Mouse (Mus musculus) left cerebral cortex, adult 8-10 months (tissue): ENCODE measurements at regions not wholly inside any gene's neighbourhood (a gene's known extent, or its start where the extent isn't known, plus 50 kb on each side); places are given as distances from the start of the nearest gene placed in this dataset.
A peak's percentile ranks its signal among the peaks of the same experiment; 100 is the strongest.

Experiments
- DNase-seq, 2 experiments: peaks; one replicate each; pipeline ENCODE4 v3.0.0; 2022; ENCODE audit warnings: low spot score in 2 of 2

DNA sequence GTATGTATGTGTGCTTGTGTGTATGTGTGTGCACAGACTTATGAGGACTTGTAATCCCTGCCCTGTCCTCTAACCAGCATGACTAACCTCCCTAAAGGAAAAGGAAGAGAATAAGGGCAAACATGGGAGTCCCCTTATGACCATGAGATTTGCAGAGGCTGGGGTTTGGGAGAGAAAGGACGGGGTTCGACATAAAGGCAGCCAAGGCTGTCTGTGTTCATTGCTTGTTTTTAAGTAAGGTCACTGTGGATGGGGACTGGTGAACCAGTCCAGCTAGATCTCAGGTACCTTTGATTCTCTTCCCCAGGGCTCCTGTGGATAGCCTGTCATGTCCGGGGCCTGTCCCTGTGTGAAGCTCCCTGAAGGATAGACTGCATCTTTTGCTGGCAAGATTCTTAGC lies 55.6 kb downstream of the Irf2bp2 start:
- DNase-seq = no peak

DNA sequence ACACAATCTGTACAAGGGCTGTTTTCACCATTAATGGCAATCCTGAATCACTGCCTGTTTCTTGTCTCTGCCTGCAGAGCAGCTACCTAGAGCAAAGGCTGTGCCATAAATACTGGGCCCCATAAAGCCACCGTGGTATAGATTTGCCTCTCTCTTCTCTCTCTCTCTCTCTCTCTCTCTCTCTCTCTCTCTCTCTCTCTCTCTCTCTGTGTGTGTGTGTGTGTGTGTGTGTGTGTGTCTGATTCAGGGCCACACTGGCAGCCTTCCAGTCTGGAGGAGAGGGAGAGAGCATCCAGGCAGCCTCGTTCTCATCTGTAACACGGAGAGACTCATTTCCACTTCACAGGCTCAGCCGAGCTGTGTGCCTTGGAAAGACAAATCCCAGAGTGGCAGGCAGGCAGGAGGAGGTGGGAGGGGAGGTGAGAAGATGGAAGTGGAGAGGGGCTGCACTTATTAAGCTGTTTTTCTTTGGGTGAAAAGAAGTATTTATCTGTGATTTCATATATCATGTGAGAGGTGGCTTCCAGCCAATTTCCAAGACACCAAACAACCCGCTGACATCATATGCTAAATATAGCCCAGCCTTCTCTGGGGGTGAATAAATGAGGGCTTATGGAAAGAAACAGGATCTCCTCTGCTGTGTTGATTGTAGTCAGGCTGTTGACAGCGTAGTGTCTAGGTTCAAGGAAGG lies 56.7 kb downstream of the Irf2bp2 start:
- DNase-seq = peak; percentile 64 to 91

DNA sequence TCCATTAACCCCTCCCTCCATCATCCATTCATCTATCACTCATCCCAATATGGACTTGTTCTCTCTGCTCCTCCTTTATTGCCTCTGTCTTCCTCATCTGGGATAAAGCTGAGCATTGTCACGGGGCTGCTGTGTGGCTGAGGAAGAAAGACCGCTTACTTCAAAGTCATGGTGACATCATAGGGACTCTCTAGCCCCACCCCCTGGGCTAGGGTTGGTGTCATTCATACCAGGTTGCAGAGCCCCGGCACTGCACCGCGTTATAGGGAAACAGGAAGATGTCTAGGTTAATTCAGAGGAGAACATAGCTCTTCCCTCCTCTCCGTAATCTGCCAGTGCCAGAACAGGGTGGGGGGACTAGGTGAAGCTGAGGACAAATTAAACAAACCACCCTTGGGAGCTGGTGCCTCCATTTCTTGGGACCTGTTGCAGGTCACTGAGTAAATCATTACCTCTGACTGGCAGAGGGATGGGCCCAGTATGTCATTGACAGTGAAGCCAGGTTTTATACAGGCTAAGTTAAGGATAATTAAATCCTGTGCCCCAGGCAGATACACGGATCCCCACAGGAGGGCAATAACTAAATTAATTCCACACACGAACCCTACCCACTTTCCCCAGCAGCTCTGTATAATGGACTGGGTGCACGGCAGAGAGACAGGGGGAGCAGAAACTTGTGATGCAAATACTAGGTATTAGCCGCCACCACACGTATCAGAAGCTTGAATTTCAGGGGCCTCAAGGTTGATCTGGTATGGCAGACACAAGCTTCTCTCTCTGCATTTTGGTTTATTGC lies 57.5 kb downstream of the Irf2bp2 start:
- DNase-seq = no peak

DNA sequence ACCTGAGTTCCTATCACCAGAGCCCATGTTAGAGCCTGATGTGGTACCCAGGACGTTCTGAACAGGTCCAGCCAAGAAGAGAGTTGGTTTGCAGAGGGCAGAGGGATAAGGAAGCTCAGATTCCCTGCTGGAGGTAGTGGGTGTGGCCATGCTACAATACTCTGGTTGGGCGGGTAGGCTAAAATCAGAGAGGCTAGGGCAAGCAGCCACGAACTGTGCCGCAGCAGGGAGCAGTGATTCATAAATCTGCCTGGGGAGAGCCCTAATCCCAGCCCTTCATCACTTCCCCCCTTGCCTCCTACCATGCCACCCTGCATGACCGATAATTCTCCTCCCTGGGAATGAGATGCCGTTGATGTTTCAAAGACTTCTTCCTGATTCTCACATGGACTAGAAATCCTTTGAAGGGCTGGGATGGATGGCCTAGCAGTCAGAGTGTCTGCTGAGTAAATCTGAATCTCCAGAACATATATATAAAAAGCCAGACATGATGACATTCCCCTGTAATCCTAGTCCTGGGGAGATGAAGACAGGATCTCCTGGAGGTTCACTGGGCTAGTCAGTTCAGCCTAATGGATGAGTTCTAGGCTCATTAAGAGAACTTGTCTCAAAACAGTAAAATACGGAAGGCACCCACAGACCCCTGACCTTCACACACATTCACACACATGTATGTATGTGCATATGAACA lies 57.6 kb upstream of the Tarbp1 start:
- DNase-seq = no peak

DNA sequence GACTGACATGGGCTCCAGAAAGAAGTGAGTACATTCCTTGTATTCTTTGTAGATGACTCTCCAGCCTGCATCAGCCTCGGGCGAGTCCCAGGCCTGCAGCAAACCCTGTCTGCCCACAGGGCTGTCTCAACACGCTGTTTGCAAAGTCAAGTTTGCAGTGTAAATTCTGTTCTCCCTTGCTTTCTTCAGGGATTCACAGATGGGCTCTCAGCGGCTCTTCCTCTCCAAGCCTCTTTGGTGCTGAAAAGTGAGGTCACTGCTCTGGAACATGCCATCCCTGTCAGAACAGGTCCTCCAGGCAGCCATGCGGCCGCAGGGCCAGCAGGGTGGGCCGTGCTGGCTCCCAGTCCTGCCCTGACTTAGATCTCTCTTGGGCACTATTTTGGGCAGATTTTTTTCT lies 56.6 kb upstream of the Tarbp1 start:
- no peak for DNase-seq

DNA sequence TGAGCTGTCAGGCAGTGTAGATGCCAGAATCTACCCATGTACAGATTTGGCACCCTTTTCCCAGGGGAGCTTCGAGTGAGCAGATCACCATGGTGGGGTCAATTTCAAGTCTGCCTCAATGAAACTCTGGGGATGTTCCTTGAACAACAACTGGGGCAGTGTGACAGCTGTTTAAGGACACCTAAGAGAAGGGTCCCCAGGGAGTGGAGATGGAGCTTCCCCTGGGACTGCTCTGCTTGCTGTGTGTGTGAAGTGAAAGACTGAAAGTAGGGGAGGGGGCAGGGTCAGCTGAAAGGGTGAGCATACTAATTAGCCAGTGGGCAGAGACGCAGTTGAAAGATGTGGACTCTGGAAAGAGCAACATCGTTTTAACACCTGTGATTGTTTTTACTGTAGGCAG lies 54.5 kb upstream of the Tarbp1 start:
- no peak for DNase-seq

DNA sequence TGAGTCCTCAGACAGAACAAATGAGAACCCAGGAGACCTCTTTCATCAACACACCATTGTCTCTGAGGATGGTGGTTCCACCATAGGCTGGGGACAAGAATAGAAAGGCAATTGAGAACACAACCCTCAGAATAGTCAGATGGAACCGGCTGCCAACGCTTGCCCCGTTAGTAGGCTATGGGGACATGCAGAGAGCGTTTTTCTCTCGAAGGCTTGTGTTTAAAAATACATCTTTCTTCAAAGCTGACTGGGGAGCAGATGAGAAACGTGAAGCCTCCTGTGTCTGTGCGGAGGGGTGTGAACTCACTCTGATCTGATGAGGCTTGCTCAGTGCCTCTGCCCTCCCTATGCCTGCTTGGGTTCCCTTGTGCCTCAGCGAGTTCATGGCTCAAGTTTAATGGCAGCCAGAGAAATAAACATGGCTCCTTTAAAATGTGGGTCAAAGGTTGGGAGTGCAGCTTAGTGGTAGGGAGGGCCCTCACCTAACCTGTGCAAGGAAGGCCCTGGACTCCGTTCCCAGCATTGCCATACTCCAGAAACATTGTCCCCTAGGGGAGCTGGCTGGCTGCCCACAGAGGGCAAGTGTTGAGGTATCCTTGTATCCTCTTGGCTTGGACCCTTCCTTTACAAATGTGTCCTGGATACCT lies 53.7 kb upstream of the Tarbp1 start:
- DNase-seq = peak in 1 of 2 experiments; percentile 67

DNA sequence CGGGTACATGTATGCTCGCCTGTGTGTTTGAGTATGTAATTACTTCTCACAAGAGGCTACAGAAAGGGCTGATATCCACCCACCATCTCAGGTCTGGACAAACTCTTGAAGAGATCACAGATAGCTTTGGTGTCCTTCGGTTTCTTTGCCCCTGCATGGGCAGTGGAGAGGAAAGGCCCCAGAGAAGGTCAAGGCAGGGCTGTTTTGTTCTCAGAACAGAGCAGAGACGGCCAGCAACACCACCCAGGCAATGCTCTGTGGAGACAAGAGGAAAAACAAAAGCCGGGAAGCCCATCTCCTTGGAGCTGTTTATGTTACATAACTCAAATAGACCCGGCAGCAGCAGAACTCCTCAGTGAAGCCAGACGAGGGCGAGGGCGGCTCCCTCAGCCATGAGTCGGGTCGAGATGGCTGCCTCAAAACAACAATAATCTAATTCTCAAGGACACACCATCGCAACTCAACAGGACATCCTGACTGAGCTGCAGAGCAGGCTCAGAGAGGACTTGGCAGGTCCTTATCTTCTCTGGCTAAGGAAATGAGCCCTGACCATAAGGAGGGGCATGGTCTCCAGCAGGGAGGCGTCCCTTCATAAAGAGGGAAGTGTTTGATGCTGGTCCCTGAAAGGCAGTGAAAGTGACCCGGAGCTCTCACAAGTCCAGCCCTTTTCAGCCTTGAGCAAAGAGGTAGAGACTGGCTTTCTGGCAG lies 52.2 kb upstream of the Tarbp1 start:
- no peak for DNase-seq

DNA sequence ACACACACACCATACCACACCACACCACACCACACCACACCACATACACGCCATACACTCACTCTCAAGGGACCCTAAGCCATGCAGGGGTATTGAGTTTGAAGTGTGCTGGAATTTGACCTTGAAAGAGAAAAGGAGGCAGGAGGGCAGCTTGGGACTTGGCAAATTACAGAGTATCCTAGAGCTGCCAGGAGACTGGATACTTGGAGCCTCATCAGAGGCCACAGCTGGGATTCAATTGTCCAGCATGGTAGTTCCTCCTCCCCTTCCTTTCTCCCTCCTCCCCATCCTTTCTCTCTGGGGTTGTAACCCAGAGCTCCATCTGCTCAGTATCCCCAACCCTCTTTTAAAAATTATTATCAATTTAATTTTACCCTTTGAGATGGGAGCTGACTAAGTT lies 50.7 kb upstream of the Tarbp1 start:
- no peak for DNase-seq
